Mouse (Mus musculus): ENCODE results near the gene Atp2b4. TPM values are rescaled to one million over a fixed set of nuclear protein-coding genes. Genes with fewer than 3 reads are reported as not detected.

Gene Atp2b4
- polyA plus RNA-seq, 2 experiments = 22.9 to 23.7 TPM

GRCm38 (mm10) chr1:133825543-133825942 lies 24.7 kb upstream of the Atp2b4 start:
- DNase-seq (ENCODE audit: low spot score) = no peak
- H3K4me3 ChIP-seq (replicated peaks; ENCODE audit: low read length) = no peak overlapping the region
- TF ChIP-seq POLR2A (IDR thresholded peaks at IDR 0.05; ENCODE audit: borderline replicate concordance, extremely low read depth, insufficient read depth, insufficient read length) = no peak
- H3K9me3 ChIP-seq (ENCODE audit: control insufficient read depth, low read length) = no peaks in the 10 kb centered on the region
- no peak overlapping the region for H3K27ac ChIP-seq (replicated peaks; ENCODE audit: low read depth, low read length)
- no peak overlapping the region for H3K9ac ChIP-seq (ENCODE audit: low read depth, low read length, severe bottlenecking)
- no peaks in the 10 kb centered on the region for H3K27me3 ChIP-seq (ENCODE audit: control insufficient read depth, insufficient read depth, low read length)
- no peaks in the 10 kb centered on the region for H3K36me3 ChIP-seq (ENCODE audit: control insufficient read depth, insufficient read depth, low read length)
- ATAC-seq (ENCODE audit: low FRiP score, low read depth) = peak; percentile 50; the same call in 1 of the 2 replicates
- peaks cover 5% of the 10 kb centered on the region; the same call in 1 of the 2 replicates for H3K4me1 ChIP-seq (ENCODE audit: control insufficient read depth, insufficient read depth, low read length)
- 43% methylated on average over 8 of the region's 8 CpGs for WGBS
- H3K4me2 ChIP-seq (replicated peaks; ENCODE audit: low read depth, low read length, severe bottlenecking) = no peak overlapping the region

DNA sequence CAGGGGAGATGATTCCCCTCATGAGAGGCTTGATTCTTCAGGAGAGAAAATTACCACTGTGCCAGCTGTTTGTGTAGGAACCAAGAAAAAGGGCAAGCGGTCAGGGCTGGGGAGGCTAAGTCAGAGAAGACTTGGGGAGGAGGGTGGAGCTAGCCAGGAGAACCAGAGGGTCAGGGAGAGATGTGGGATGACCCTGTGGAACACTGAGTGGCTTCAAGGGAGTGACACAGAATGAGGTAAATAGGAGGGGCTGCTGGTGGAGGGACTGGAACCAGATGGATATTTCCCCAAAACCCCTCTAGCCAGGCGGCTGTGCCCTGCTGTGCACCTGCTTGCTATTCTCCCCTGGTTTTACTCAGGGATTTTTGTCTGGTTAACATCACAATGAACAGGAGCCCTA lies 24.3 kb upstream of the Atp2b4 start:
- H3K9ac ChIP-seq (ENCODE audit: low read depth, low read length, severe bottlenecking) = no peak overlapping the region
- TF ChIP-seq POLR2A (IDR thresholded peaks at IDR 0.05; ENCODE audit: borderline replicate concordance, extremely low read depth, insufficient read depth, insufficient read length) = no peak
- H3K36me3 ChIP-seq (ENCODE audit: control insufficient read depth, insufficient read depth, low read length) = no peaks in the 10 kb centered on the region
- no peak for ATAC-seq (ENCODE audit: low FRiP score, low read depth)
- 64% methylated on average over 2 of the region's 2 CpGs for WGBS
- H3K4me3 ChIP-seq (replicated peaks; ENCODE audit: low read length) = no peak overlapping the region
- no peaks in the 10 kb centered on the region for H3K9me3 ChIP-seq (ENCODE audit: control insufficient read depth, low read length)
- peaks cover 5% of the 10 kb centered on the region; the same call in 1 of the 2 replicates for H3K4me1 ChIP-seq (ENCODE audit: control insufficient read depth, insufficient read depth, low read length)
- no peak overlapping the region for H3K4me2 ChIP-seq (replicated peaks; ENCODE audit: low read depth, low read length, severe bottlenecking)
- no peaks in the 10 kb centered on the region for H3K27me3 ChIP-seq (ENCODE audit: control insufficient read depth, insufficient read depth, low read length)
- H3K27ac ChIP-seq (replicated peaks; ENCODE audit: low read depth, low read length) = no peak overlapping the region
- no peak for DNase-seq (ENCODE audit: low spot score)

DNA sequence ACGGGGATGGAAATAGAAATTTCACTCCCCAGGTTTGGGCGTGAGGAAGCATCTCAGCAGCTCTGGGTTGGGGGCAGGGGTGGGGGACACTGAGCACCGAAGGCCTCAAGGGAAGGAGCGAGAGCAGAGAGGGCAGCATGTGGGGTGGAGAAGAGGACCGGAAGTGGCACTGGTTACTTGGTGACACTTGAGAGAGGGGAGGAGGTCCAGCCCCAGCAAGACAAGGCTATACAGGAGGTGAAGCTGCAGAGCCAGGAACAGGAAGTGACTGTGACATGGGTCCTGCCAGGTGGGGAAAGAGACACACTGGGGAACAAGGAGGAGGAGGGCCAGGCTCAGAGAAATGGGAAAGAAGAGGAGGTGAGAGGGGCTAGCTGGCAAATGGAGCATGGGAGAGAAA lies 20.3 kb upstream of the Atp2b4 start:
- 47% methylated on average over 5 of the region's 5 CpGs for WGBS

GRCm38 (mm10) chr1:133820100-133820499 lies 19.3 kb upstream of the Atp2b4 start:
- no peak for DNase-seq (ENCODE audit: low spot score)
- no peaks in the 10 kb centered on the region for H3K27me3 ChIP-seq (ENCODE audit: control insufficient read depth, insufficient read depth, low read length)
- TF ChIP-seq POLR2A (IDR thresholded peaks at IDR 0.05; ENCODE audit: borderline replicate concordance, extremely low read depth, insufficient read depth, insufficient read length) = no peak
- H3K9ac ChIP-seq (ENCODE audit: low read depth, low read length, severe bottlenecking) = no peak overlapping the region
- no peak overlapping the region for H3K4me3 ChIP-seq (replicated peaks; ENCODE audit: low read length)
- no peak overlapping the region for H3K4me2 ChIP-seq (replicated peaks; ENCODE audit: low read depth, low read length, severe bottlenecking)
- no peak overlapping the region for H3K27ac ChIP-seq (replicated peaks; ENCODE audit: low read depth, low read length)
- H3K9me3 ChIP-seq (ENCODE audit: control insufficient read depth, low read length) = no peaks in the 10 kb centered on the region
- ATAC-seq (ENCODE audit: low FRiP score, low read depth) = no peak
- H3K36me3 ChIP-seq (ENCODE audit: control insufficient read depth, insufficient read depth, low read length) = no peaks in the 10 kb centered on the region
- WGBS = 36% methylated on average over 2 of the region's 2 CpGs
- peaks cover 5% of the 10 kb centered on the region; the same call in 1 of the 2 replicates for H3K4me1 ChIP-seq (ENCODE audit: control insufficient read depth, insufficient read depth, low read length)

More for the DNA sequence above, 20.3 kb upstream of the Atp2b4 start:
- Histone ChIP-seq H3K9ac (ENCODE audit: low read depth, low read length, severe bottlenecking) (no peak overlapping the region), H3K27ac (replicated peaks; ENCODE audit: low read depth, low read length) (no peak overlapping the region), H3K4me3 (replicated peaks; ENCODE audit: low read length) (no peak overlapping the region), H3K4me2 (replicated peaks; ENCODE audit: low read depth, low read length, severe bottlenecking) (no peak overlapping the region), H3K36me3 (ENCODE audit: control insufficient read depth, insufficient read depth, low read length) (no peaks in the 10 kb centered on the region), H3K4me1 (ENCODE audit: control insufficient read depth, insufficient read depth, low read length) (peaks cover 5% of the 10 kb centered on the region; the same call in 1 of the 2 replicates), H3K9me3 (ENCODE audit: control insufficient read depth, low read length) (no peaks in the 10 kb centered on the region), H3K27me3 (ENCODE audit: control insufficient read depth, insufficient read depth, low read length) (no peaks in the 10 kb centered on the region)
- ATAC-seq (ENCODE audit: low FRiP score, low read depth) = no peak
- DNase-seq (ENCODE audit: low spot score) = no peak
- no peak for TF ChIP-seq POLR2A (IDR thresholded peaks at IDR 0.05; ENCODE audit: borderline replicate concordance, extremely low read depth, insufficient read depth, insufficient read length)

DNA sequence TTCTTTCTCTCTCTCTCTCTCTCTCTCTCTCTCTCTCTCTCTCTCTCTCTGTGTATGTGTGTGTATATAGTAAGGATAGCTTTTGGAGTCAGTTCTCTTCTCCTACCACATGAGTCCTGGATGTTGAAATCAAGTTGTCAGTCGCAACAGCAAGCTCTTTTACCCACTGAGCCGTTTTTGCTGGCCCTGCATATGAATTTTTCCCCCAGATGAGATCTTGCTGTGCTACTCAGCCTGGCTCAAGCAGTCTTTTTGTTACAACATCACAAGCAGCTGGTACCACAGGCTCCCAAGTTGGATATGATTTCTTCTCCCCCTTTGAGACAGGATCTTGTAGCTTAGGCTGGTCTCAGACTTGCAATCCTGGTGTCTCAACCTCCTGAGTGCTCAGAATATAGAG lies 17.7 kb upstream of the Atp2b4 start:
- ATAC-seq (ENCODE audit: low FRiP score, low read depth) (no peak), DNase-seq (ENCODE audit: low spot score) (no peak)
- H3K9ac ChIP-seq (ENCODE audit: low read depth, low read length, severe bottlenecking) = 0 out of 2 replicates have a peak overlapping the region, but pooled peaks have one; percentile 9
- H3K9me3 ChIP-seq (ENCODE audit: control insufficient read depth, low read length) = no peaks in the 10 kb centered on the region
- no peak for TF ChIP-seq POLR2A (IDR thresholded peaks at IDR 0.05; ENCODE audit: borderline replicate concordance, extremely low read depth, insufficient read depth, insufficient read length)
- H3K36me3 ChIP-seq (ENCODE audit: control insufficient read depth, insufficient read depth, low read length) = no peaks in the 10 kb centered on the region
- no peak overlapping the region for H3K4me2 ChIP-seq (replicated peaks; ENCODE audit: low read depth, low read length, severe bottlenecking)
- peaks cover 5% of the 10 kb centered on the region; the same call in 1 of the 2 replicates for H3K4me1 ChIP-seq (ENCODE audit: control insufficient read depth, insufficient read depth, low read length)
- 78% methylated on average over 2 of the region's 2 CpGs for WGBS
- no peak overlapping the region for H3K27ac ChIP-seq (replicated peaks; ENCODE audit: low read depth, low read length)
- H3K27me3 ChIP-seq (ENCODE audit: control insufficient read depth, insufficient read depth, low read length) = no peaks in the 10 kb centered on the region
- no peak overlapping the region for H3K4me3 ChIP-seq (replicated peaks; ENCODE audit: low read length)

All from limb, embryonic 14.5 days (tissue).